Mouse (Mus musculus): ENCODE results near the gene Akr1d1.
A peak's percentile ranks its signal among the peaks of the same experiment; 100 is the strongest.

Gene Akr1d1

DNA sequence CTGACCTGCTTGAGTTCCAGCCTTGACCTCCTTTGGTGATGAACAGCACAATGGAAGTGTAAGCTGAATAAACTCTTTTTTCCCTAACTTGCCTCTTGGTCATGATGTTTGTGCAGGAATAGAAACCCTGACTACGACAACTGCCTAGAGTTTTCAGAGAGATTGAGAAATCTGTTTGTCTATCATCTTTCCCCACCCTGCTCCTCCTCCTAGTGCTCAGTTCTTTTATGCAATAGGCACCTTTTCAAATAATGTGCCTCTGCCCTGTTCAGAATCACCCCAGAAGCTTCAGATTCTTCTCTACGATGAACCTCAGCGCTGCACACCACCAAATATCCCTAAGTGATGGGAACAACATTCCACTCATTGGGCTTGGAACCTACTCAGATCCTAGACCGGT lies at the start of gene Akr1d1:
Akr1d1 (plus strand) TSS at position 234 of the 400 bp plus-strand sequence.
- no peak for DNase-seq (ENCODE audit: low spot score)

DNA sequence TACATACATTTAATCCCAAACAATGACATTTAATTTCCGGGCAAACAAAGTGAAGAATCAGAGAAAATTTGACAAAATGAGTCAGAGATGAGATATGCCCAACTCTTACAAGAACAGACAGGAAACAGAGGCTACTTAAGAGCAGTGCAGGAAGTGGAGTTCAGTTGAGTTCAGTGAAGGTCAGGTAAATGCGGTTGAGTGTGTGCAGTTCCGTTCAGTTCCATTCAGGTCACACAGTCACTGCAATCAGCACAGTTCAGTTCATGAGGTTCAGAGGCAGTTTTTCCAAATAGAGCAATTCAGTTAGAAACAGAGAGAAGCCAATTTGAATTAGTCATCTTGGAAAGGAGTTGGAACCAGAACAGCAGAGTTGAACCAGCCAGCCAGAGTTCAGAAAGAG lies 48.8 kb upstream of the Akr1d1 start:
- DNase-seq (ENCODE audit: low spot score), result no peak

DNA sequence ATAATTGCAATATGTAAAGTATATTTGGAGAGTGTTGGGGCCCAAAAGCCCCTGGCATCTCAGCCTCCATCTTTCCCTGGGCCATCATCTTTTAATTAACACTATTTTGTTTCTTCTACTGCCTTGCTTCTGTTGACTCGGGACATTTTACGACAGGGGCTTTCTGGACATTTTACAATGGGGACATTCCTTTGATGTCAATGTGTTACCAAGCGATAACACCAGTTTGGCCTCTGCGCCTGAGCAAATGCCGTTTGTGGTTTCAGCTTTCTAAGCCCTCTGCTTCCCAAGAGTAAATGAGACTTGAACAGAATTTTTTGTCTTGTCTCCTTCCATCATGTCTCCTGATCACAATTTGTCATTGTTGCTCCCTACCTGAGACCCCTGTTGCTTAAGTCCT lies 46.7 kb upstream of the Akr1d1 start:
- DNase-seq (ENCODE audit: low spot score), result peak; percentile 9

DNA sequence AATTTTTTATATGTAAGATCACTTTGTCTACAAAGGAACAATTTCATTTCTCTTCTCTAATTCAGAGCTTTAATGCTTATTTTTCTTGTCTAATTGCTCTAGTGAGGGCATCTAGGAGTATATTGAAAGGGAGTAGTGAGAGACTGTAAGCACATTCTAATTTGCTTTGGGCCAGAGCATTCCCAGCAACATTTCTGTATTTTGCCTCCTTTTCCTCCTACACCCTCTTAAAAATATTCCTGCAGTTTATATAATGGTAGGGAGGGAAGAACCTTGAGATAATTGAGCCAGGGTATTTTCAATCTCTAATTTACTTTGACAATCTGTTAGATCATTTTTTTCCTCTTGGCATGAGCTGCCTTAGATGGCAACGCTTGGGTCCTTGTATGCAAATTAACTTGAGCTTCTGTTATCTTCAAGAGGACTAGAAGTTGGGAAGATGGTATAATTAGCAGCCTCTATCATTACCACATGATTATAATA lies 45.3 kb upstream of the Akr1d1 start:
- no peak for DNase-seq (ENCODE audit: low spot score)

DNA sequence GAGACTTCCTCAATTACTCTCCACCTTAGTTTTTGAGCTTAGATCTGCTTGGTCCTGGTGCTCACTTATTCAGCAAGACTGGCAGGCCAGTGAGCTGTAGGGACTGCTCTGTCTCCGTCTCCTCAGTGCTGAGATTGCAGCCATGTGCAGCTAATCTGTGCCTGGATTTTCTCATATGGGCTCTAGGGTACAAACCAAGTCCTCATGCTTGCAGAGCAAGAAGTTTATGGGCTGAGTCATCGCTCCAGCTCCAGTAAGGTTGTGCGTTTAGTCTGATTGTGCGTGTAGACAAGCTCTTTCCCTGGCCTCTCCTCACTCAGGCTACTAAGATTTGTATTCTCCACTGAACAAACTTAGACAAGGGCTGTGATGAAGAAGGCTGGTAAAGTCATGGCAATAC lies 43.5 kb upstream of the Akr1d1 start:
- no peak for DNase-seq (ENCODE audit: low spot score)

DNA sequence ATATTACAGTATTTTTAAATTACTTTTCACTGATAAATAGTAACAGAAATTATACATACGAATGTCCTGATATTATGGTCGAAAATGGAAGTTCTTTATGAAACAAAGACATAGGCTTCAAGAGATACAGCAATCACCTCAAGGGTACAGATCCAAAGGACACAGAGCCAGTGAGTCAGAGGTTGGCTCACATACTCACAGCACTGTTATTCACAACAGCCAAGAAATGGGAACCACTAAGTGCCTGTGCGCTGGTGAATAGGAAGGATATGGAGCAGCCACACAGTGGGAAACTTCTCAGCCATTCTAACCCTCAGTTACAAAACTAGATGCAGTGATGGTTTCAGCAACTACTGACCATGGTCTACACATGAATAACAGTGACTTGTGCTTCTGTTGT lies 37.7 kb upstream of the Akr1d1 start:
- DNase-seq (ENCODE audit: low spot score), result no peak

DNA sequence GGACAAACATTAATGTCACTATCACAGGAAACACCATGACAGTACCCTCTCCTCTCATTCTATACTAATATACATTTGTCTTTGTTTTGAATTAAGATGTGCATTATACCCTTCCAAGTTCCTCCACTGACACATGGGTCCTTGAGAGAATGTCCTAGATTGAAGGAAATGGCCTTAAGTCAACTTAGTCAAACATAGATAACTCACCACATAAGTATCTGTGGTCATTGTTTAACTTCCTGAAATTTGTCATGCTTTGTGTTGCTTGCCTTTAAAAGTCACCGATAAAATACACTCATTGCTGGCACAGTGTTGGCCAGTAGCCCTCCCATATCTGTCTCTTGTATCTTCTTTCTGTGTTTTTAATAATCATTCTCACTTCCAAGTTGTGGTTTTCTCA lies 35.0 kb upstream of the Akr1d1 start:
- no peak for DNase-seq (ENCODE audit: low spot score)

DNA sequence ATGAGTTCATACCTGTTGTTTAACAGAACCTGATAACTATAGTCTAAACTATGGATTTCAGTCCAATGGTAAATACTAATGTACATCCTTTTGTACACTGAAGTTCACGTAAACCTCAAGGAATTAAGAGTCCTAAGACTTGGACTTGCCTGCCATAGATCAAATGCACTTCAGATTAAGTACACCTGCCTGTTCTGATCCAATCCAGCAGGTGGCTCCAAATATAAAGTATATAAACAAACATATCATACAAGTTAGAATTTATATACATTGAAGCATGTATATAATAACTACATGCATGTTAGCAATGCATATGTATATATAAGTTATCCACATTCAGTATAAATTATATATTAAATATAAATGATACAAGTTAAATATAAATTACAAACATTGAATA lies 33.1 kb upstream of the Akr1d1 start:
- DNase-seq (ENCODE audit: low spot score), result no peak

DNA sequence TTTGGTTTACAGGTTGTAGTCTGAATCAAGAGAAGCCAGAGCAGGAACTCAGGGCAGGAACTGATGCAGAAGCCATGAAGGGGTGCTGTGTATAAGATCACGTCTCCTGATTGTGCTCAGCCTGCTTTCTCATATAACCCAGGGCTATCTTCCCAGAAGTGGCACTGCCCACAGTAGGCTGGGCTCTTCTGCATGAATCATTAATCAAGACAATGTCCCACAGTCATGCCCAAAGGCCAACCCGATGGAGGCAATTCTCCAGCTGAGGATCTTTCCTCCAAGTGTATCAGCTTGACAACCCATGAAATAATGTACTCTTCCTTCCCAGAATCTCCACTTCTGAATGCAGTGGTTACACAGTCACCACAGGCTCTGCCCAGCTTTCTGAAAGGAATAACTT lies 24.4 kb upstream of the Akr1d1 start:
- DNase-seq (ENCODE audit: low spot score), result no peak

DNA sequence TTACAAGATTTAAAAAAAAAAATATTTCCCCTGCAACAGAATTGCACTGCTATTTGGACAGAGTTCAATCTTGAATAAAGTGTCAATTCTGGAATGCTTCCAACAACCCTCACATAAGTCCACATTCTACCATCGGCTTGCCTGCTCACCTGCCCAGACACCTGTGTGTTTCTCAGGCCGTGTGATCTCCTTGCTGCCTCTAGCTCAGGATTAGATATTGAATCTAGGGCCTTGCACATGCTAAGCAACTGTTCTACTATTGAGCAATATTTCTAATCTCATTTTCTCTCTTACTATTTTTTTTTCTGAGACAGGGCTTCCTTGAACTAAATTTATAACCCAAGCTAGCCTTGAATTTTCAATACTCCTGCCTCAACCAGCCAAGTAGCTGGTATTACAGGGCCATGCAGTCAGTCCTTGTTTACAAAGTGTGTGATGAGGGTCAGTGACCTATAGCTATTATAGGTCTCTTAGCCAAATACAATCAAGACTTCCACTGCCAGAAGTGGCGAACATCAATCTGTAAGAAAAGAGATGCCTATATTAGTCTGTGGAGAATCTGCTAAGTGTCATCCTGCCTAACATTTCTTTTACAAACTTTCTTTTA lies 23.0 kb upstream of the Akr1d1 start:
- DNase-seq (ENCODE audit: low spot score), result no peak

DNA sequence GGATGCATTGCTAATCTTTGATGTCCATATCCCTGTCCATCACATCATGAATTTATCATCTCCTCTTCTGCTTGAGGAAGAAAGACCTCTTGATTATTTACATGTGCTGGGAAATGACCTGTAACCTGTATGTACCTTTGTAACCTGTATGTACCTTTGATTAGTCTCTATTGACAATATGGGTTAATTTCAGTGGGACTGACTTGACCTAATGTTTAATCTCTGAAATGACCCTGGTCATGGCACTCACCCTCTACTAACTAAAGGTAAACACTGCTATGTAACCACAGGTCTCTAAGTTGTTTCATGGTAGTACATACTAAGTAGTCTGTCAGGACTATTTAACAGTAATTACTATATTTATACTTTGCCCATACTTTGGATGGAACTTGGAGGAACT lies 19.2 kb upstream of the Akr1d1 start:
- DNase-seq (ENCODE audit: low spot score), result no peak

DNA sequence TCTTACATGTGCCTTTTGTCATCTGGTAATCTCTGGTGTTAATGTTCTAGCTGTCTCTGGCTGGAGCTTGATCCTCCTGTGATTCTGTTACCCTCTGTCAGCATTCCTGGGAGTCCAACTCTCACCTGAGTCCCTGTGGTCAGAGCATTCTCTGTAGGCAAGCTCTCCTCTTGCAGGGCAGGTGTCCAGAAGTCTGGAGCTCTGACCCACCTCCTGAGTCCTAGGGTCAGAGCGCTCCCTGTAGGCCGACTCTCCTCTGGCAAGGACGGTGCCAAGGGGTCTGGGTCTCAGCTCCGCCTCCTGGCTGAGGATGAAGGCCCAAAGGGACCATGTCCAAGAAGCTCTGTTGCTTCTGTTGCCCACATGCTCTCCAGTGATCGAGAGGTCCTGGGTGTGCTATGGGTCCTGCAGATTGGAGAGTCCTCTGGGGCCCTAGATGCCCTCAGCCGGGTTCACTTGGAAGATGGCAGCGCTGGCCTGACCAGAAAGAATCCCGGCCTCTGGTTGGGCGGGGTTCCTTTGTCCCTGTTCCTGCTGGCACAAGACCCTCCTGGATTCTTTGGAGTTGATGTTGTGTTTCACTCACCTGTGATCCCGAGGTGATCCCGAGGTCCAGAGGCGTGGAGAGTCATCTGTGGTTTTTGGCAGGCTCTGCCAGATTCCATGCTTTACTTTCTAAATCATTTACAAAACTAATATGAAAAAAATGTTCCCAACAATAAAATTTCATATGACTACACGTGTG lies 9.2 kb upstream of the Akr1d1 start:
- no peak for DNase-seq (ENCODE audit: low spot score)

DNA sequence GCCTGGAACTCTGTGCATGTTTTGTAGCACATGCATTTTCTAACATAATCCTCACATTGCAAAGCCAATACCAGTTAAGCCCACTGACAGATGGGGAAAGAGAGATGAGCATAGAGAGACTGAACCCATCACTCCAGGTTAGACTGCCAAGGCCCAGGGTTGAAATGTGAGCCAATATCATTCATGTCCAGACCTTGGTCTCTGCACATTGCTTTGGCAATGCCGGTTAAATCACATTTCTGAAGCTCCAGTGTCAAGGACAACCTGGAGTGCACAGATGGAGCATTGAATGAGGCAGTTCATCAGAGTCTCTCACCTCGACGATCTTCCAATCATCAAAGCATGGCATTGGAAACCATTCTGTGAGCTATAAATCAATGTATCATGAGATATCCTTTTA lies 2.1 kb downstream of the Akr1d1 start:
- no peak for DNase-seq (ENCODE audit: low spot score)

DNA sequence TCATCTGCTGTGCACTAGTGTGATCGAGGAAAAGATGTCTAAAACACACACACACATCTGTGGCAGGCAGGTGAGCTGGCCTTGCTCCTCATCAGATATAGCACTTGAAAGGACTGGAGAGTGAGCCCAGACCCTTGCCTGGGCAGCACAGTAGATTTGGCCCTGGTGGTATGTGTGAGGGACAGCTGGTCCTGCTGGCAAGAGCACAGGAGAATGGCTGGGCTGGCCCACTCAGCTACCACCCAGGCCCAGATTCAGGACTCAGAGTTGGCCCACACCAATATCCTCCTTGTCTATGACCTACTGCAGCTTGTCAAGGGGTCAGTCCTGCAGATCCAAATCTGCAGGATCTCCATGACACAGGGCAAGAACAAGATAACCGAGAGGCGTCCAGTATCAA lies 6.9 kb downstream of the Akr1d1 start:
- DNase-seq (ENCODE audit: low spot score), result no peak

DNA sequence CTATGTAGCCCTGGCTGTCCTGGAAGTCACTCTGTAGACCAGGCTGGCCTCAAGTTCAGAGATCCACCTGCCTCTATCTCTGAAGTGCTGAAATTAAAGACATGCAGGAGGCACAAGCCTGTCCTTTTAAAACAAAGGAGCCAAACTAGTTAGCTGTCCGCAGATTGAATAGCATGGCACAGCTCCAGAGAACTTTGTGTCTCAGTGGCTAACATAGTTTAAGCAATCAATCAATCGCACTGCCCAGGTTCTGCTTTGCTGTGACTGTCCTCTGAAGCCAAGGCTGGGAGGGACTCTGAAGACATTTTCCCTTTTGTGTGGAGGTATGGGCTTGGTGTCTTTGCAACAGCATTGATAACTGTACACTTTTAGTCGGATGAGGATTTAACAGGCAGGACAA lies 7.8 kb downstream of the Akr1d1 start:
- no peak for DNase-seq (ENCODE audit: low spot score)

DNA sequence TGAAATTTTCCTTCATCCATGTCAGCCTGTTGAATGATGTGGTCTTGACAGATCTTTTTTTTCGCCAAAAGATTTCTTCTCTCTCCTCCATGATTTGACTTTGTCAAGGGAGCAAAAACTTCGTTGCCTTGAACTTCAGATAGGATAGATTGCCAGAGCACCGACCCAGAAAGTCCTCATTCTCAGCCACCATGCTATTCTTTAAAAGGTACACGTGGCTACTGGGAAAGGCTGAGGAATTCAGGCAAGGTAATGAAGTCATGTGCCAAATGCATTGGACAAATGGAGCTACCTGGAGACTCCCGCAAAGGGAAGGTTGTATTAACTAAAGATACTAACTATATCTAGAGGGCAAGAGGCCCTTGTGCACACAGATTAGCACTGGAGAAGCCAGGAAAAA lies 8.8 kb downstream of the Akr1d1 start:
- no peak for DNase-seq (ENCODE audit: low spot score)

DNA sequence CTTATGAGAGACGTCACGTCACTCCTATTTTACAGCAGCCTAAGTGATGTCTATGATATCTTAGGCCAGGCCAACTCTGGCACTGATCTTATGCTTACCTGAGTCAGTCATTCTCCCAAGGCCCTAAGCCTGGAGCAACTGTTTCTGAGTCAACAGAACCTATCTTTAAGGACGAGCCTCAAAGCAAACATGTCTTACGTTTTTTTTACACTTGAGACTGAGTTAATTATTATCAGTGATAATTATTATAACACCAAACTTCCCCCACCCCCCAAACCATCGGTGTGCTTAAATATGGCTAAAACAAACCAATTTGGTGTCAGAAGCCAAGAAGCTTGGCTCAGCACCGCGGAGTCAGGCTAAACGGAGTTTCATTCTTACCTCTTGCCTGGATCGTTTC lies 9.4 kb downstream of the Akr1d1 start:
- DNase-seq (ENCODE audit: low spot score), result no peak

DNA sequence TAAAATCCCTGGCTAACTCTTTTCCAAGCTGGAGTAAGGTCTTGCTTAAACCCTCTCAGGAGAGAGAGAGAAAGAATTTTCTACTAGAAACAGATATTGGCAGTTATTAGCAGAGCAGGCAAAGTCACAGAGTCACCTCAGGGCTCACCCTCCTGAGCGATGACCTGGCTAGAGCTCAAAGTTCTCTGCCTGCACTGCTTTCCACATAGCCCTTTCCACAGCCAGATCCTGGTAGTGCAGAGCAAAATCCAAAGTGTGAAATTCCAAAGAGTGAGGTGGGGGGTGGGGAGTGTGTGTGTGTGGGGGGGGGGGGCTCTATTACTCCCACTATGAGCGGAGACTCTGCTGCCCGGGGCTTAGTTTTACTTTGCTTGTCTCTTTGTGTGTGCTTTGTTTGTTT lies 10.1 kb downstream of the Akr1d1 start:
- no peak for DNase-seq (ENCODE audit: low spot score)

DNA sequence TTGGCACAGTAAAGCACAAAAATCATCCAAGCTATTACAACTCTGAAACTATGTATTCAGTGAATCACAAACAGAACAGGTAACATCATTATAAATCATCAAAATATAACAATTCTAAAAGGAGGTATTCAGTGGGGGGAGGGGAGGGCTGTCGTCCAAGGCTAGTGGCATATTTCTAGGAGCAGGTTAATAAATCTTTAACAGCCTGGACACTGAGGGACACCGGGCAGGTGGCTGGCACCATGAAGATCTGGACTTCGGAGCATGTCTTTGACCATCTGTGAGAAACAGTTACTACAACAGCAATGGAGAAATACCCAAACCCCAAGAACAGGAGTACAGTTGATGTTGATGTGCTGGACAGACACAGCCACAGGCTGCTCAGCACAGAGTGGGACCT lies 11.2 kb downstream of the Akr1d1 start:
- no peak for DNase-seq (ENCODE audit: low spot score)

DNA sequence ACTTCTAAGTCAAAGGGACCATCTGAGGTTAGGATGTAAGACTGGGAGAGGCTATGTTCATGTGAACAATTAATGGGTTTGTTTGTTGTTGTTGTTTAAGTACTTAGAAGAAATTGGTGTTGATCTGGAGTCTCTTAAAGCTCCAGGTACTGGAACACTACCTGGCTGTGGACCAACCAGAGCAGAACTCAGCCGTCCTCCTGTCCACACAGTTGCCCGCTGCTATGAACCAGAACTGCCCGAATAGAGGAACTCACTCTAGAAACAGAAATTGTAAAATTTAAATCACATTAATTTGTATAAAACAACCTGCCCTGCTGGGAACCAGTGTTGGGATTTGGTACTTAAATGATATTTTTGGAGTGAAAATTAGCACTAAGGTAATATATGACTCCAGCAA lies 12.2 kb downstream of the Akr1d1 start:
- DNase-seq (ENCODE audit: low spot score), result no peak

DNA sequence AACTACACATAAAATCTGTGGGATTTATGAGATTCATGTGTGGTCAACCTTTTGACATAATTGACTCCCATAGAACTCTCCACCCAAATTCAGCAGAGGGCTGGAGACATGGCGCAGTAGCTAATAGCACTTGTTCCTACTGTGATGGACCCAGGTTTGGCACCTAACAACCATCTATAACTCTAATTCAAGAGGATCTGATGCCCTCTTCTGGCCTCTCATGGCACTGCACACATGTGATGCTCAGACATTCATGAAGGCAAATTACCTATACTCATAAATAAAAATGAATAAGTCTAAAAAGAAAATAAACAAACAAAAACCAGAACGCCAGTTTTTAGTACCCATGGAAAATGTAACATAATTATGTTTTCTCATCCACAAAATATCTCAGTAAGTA lies 22.8 kb downstream of the Akr1d1 start:
- DNase-seq (ENCODE audit: low spot score), result peak; percentile 64

DNA sequence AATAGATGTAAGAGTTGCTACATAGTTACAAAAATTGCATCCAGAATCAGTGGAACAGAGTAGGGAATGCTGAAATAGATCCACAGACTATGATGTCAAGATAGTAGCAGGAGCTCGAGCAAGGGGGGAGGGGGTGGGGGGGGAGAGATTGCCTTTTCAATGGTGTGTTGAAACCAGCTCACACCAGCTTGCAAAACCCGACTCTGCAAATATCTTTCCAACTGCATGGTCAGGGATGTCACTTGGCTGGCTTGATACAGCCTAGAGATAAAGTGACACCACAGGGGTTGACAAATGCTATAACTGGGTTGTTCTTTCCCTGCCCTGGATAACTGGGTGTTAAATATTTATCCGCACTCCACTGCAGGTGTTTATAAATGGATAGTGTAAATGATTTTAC lies 24.0 kb downstream of the Akr1d1 start:
- DNase-seq (ENCODE audit: low spot score), result no peak

DNA sequence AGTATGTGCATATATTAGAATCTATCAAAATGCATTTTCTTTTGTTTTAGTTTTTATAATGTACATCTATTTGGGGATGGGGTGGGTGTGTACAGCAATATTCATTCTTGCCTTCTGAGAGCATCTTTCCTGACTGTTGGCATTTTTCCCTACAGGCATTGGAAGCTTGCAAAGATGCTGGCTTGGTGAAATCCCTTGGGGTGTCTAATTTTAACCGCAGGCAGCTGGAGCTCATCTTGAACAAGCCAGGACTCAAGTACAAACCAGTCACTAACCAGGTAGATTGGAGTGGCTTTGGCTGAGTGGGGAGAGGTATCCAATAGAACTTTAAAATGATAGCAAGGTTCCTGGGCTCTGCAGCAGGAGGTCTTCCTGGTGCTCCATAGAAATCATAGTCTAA lies 24.4 kb downstream of the Akr1d1 start:
- DNase-seq (ENCODE audit: low spot score), result no peak

DNA sequence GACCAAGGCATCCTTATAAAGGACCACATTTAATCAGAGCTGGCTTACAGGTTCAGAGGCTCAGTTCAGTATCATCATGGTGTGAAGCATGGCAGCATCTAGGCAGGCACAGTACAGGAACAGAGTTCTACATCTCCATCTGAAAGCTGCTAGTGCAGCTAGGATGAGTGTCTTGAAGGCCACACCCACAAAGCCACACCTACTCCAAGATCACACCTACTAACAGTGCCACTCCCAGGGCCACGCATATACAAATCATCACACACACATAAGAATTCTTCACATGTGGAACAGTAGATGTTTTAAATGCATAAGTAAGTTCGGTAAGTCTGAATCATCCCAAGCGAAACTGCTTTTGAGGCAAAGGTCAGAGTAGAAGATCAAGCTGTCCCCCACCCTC lies 33.9 kb downstream of the Akr1d1 start:
- no peak for DNase-seq (ENCODE audit: low spot score)
